Mouse (Mus musculus) myocyte (in vitro differentiated cells): ENCODE data around the gene Nipal3.

ENCODE experiments used
- CEBPB ChIP-seq: IDR thresholded peaks from 2 replicates; pipeline ENCODE4 v1.6.1; 2011; ENCODE audit warnings: mild to moderate bottlenecking, moderate library complexity; ENCODE audit not compliant: poor library complexity, insufficient read depth, severe bottlenecking
- E2F4 ChIP-seq: IDR thresholded peaks from one replicate; pipeline ENCODE4 v1.6.1; 2011; ENCODE audit warnings: mild to moderate bottlenecking, control low read depth, moderate library complexity; ENCODE audit not compliant: insufficient read depth
- MAX ChIP-seq: IDR thresholded peaks from one replicate; pipeline ENCODE4 v1.6.1; 2011; ENCODE audit warnings: low read depth, mild to moderate bottlenecking, control low read depth
- MYOD1 ChIP-seq, 3 experiments: IDR thresholded peaks; one replicate each; pipeline ENCODE4 v1.6.1; 2011; ENCODE audit warnings: control low read depth in 2 of 3, low read depth in 2 of 3, mild to moderate bottlenecking in 2 of 3, moderate library complexity in 1 of 3; ENCODE audit not compliant: insufficient read length in 2 of 3, control insufficient read depth in 1 of 3
- MYOG ChIP-seq, 3 experiments: IDR thresholded peaks; one replicate each; pipeline ENCODE4 v1.6.1; 2011; ENCODE audit warnings: control low read depth in 2 of 3, low read depth in 2 of 3, mild to moderate bottlenecking in 2 of 3; ENCODE audit not compliant: insufficient read length in 2 of 3, control insufficient read depth in 1 of 3, insufficient read depth in 1 of 3
- POLR2A ChIP-seq: IDR thresholded peaks from one replicate; pipeline ENCODE4 v1.6.1; 2011; ENCODE audit warnings: low read depth, mild to moderate bottlenecking, control low read depth, moderate library complexity; ENCODE audit not compliant: insufficient read length
- POLR2AphosphoS2 ChIP-seq: IDR thresholded peaks from one replicate; pipeline ENCODE4 v1.6.1; 2011; ENCODE audit warnings: low read depth, control low read depth; ENCODE audit not compliant: insufficient read length
- REST ChIP-seq: IDR thresholded peaks from one replicate; pipeline ENCODE4 v1.6.1; 2011; ENCODE audit warnings: mild to moderate bottlenecking, control low read depth, moderate library complexity; ENCODE audit not compliant: insufficient read depth, insufficient read length
- SRF ChIP-seq: IDR thresholded peaks from one replicate; pipeline ENCODE4 v1.6.1; 2011; ENCODE audit warnings: low read depth; ENCODE audit not compliant: control insufficient read depth, insufficient read length
- TCF12 ChIP-seq: IDR thresholded peaks from one replicate; pipeline ENCODE4 v1.6.1; 2011; ENCODE audit warnings: mild to moderate bottlenecking, control low read depth; ENCODE audit not compliant: poor library complexity, insufficient read depth, severe bottlenecking
- TCF3 ChIP-seq: IDR thresholded peaks from one replicate; pipeline ENCODE4 v1.6.1; 2011; ENCODE audit warnings: low read depth, control low read depth; ENCODE audit not compliant: insufficient read length
- USF1 ChIP-seq: IDR thresholded peaks from one replicate; pipeline ENCODE4 v1.6.1; 2011; ENCODE audit warnings: low read depth, mild to moderate bottlenecking, control low read depth, moderate library complexity

GRCm38 (mm10) chr4:135434395-135434789 lies 60.4 kb downstream of the Nipal3 start:
- TF ChIP-seq POLR2A (no peak), MYOD1 (IDR thresholded peaks at IDR 0.05; ENCODE audit: control insufficient read depth in 1 of 3, insufficient read length in 2 of 3, low read depth in 2 of 3) (no peak), POLR2AphosphoS2 (no peak), SRF (no peak), CEBPB (no peak), MYOG (IDR thresholded peaks at IDR 0.05; ENCODE audit: control insufficient read depth in 1 of 3, insufficient read depth in 1 of 3, insufficient read length in 2 of 3, low read depth in 2 of 3) (no peak), USF1 (no peak), MAX (no peak), TCF12 (no peak), E2F4 (no peak), REST (no peak), TCF3 (no peak)
